Mouse (Mus musculus): ENCODE results near the gene Lsm8. TPM values are rescaled to one million over a fixed set of nuclear protein-coding genes. Genes with fewer than 3 reads are reported as not detected.

Lsm8 gene
- total RNA-seq (2014; rRNA removed) (11.5 and 14.6 TPM in 2 replicates), polyA plus RNA-seq (2012; rRNA removed) (5.3 and 6.1 TPM in 2 replicates)

- peak within 1 kb of the TSS; percentile 86 for H3K9ac ChIP-seq (ENCODE audit: low read depth, low read length)
- peak; percentile 82 for DNase-seq (ENCODE audit: extremely low read depth, low read depth, low spot score)
- under 1% methylated on average over 37 of the region's 37 CpGs for WGBS
Measured at GRCm38 (mm10) chr6:18848051-18848701, at the start of gene Lsm8. Gene Lsm8 (plus strand): TSS chr6:18848579.

GRCm38 (mm10) chr6:18800869-18801511, 47.4 kb upstream of the Lsm8 start:
- no peak for TF ChIP-seq POLR2A (IDR thresholded peaks at IDR 0.05; ENCODE audit: extremely low read depth, insufficient read depth, low read length)
- Histone ChIP-seq H3K4me3 (ENCODE audit: insufficient read depth, low read depth, low read length) (no peak overlapping the region), H3K4me1 (ENCODE audit: control insufficient read depth, insufficient read depth, low read length) (no peaks in the 10 kb centered on the region), H3K27ac (replicated peaks; ENCODE audit: insufficient read depth, low read depth, low read length) (no peak overlapping the region), H3K36me3 (ENCODE audit: control insufficient read depth, insufficient read depth, low read length) (no peaks in the 10 kb centered on the region), H3K27me3 (ENCODE audit: control insufficient read depth, insufficient read depth, low read length) (no peaks in the 10 kb centered on the region; the same call in 1 of the 2 replicates), H3K9ac (ENCODE audit: low read depth, low read length) (no peak overlapping the region), H3K79me2 (ENCODE audit: control insufficient read depth, insufficient read depth, low read length) (no peaks in the 10 kb centered on the region)
- DNase-seq (ENCODE audit: extremely low read depth, low read depth, low spot score): no peak
- 90% methylated on average over 2 of the region's 2 CpGs for WGBS

More at GRCm38 (mm10) chr6:18848051-18848701, at the start of gene Lsm8:
- no peaks in the 10 kb centered on the region for H3K27me3 ChIP-seq (ENCODE audit: control insufficient read depth, insufficient read depth, low read length)
- TF ChIP-seq POLR2A (IDR thresholded peaks at IDR 0.05; ENCODE audit: extremely low read depth, insufficient read depth, low read length) (0 out of 2 replicates have a peak, but pooled peaks have one; percentile 63), CTCF (IDR thresholded peaks at IDR 0.05; ENCODE audit: low read depth, low read length) (no peak)
- H3K79me2 ChIP-seq (ENCODE audit: control insufficient read depth, insufficient read depth, low read length): no peaks in the 10 kb centered on the region
- peak within 1 kb of the TSS; percentile 83 for H3K27ac ChIP-seq (replicated peaks; ENCODE audit: insufficient read depth, low read depth, low read length)
- H3K36me3 ChIP-seq (ENCODE audit: control insufficient read depth, insufficient read depth, low read length): peaks cover 5% of the 10 kb centered on the region
- peaks cover 7% of the 10 kb centered on the region; the same call in 1 of the 2 replicates for H3K4me1 ChIP-seq (ENCODE audit: control insufficient read depth, insufficient read depth, low read length)
- peak within 1 kb of the TSS; percentile 87 for H3K4me3 ChIP-seq (ENCODE audit: insufficient read depth, low read depth, low read length)

- Histone ChIP-seq H3K27ac (replicated peaks; ENCODE audit: insufficient read depth, low read depth, low read length) (no peak overlapping the region), H3K4me1 (ENCODE audit: control insufficient read depth, insufficient read depth, low read length) (no peaks in the 10 kb centered on the region), H3K4me3 (ENCODE audit: insufficient read depth, low read depth, low read length) (no peak overlapping the region), H3K36me3 (ENCODE audit: control insufficient read depth, insufficient read depth, low read length) (no peaks in the 10 kb centered on the region), H3K79me2 (ENCODE audit: control insufficient read depth, insufficient read depth, low read length) (no peaks in the 10 kb centered on the region), H3K27me3 (ENCODE audit: control insufficient read depth, insufficient read depth, low read length) (no peaks in the 10 kb centered on the region; the same call in 1 of the 2 replicates), H3K9ac (ENCODE audit: low read depth, low read length) (no peak overlapping the region)
- TF ChIP-seq POLR2A (IDR thresholded peaks at IDR 0.05; ENCODE audit: extremely low read depth, insufficient read depth, low read length): no peak
- no peak for TF ChIP-seq CTCF (IDR thresholded peaks at IDR 0.05; ENCODE audit: low read depth, low read length)
- WGBS: 84% methylated on average over 1 of the region's 1 CpGs
- DNase-seq (ENCODE audit: extremely low read depth, low read depth, low spot score): no peak
Measured at GRCm38 (mm10) chr6:18812623-18813022, 35.8 kb upstream of the Lsm8 start.

GRCm38 (mm10) chr6:18815606-18816005, 32.8 kb upstream of the Lsm8 start:
- no peak overlapping the region for H3K9ac ChIP-seq (ENCODE audit: low read depth, low read length)
- DNase-seq (ENCODE audit: extremely low read depth, low read depth, low spot score): no peak
- 89% methylated on average over 2 of the region's 2 CpGs for WGBS
- TF ChIP-seq POLR2A (IDR thresholded peaks at IDR 0.05; ENCODE audit: extremely low read depth, insufficient read depth, low read length) (no peak), CTCF (IDR thresholded peaks at IDR 0.05; ENCODE audit: low read depth, low read length) (no peak)
- no peak overlapping the region for H3K4me3 ChIP-seq (ENCODE audit: insufficient read depth, low read depth, low read length)
- H3K36me3 ChIP-seq (ENCODE audit: control insufficient read depth, insufficient read depth, low read length): no peaks in the 10 kb centered on the region
- H3K27ac ChIP-seq (replicated peaks; ENCODE audit: insufficient read depth, low read depth, low read length): no peak overlapping the region
- no peaks in the 10 kb centered on the region; the same call in 1 of the 2 replicates for H3K27me3 ChIP-seq (ENCODE audit: control insufficient read depth, insufficient read depth, low read length)
- H3K4me1 ChIP-seq (ENCODE audit: control insufficient read depth, insufficient read depth, low read length): no peaks in the 10 kb centered on the region
- H3K79me2 ChIP-seq (ENCODE audit: control insufficient read depth, insufficient read depth, low read length): no peaks in the 10 kb centered on the region

GRCm38 (mm10) chr6:18819343-18819742, 29.0 kb upstream of the Lsm8 start:
- Histone ChIP-seq H3K4me1 (ENCODE audit: control insufficient read depth, insufficient read depth, low read length) (no peaks in the 10 kb centered on the region), H3K4me3 (ENCODE audit: insufficient read depth, low read depth, low read length) (no peak overlapping the region), H3K36me3 (ENCODE audit: control insufficient read depth, insufficient read depth, low read length) (no peaks in the 10 kb centered on the region), H3K9ac (ENCODE audit: low read depth, low read length) (no peak overlapping the region), H3K27ac (replicated peaks; ENCODE audit: insufficient read depth, low read depth, low read length) (no peak overlapping the region), H3K27me3 (ENCODE audit: control insufficient read depth, insufficient read depth, low read length) (no peaks in the 10 kb centered on the region; the same call in 1 of the 2 replicates), H3K79me2 (ENCODE audit: control insufficient read depth, insufficient read depth, low read length) (no peaks in the 10 kb centered on the region)
- no peak for TF ChIP-seq POLR2A (IDR thresholded peaks at IDR 0.05; ENCODE audit: extremely low read depth, insufficient read depth, low read length)
- peak; percentile 39 for TF ChIP-seq CTCF (IDR thresholded peaks at IDR 0.05; ENCODE audit: low read depth, low read length)
- WGBS: 15% methylated on average over 4 of the region's 4 CpGs
- DNase-seq (ENCODE audit: extremely low read depth, low read depth, low spot score): peak; percentile 12

- Histone ChIP-seq H3K4me1 (ENCODE audit: control insufficient read depth, insufficient read depth, low read length) (no peaks in the 10 kb centered on the region), H3K9ac (ENCODE audit: low read depth, low read length) (no peak overlapping the region), H3K27me3 (ENCODE audit: control insufficient read depth, insufficient read depth, low read length) (no peaks in the 10 kb centered on the region; the same call in 1 of the 2 replicates), H3K4me3 (ENCODE audit: insufficient read depth, low read depth, low read length) (no peak overlapping the region), H3K36me3 (ENCODE audit: control insufficient read depth, insufficient read depth, low read length) (no peaks in the 10 kb centered on the region), H3K27ac (replicated peaks; ENCODE audit: insufficient read depth, low read depth, low read length) (no peak overlapping the region), H3K79me2 (ENCODE audit: control insufficient read depth, insufficient read depth, low read length) (no peaks in the 10 kb centered on the region)
- WGBS: 71% methylated on average over 4 of the region's 4 CpGs
- no peak for TF ChIP-seq POLR2A (IDR thresholded peaks at IDR 0.05; ENCODE audit: extremely low read depth, insufficient read depth, low read length)
- TF ChIP-seq CTCF (IDR thresholded peaks at IDR 0.05; ENCODE audit: low read depth, low read length): no peak
- no peak for DNase-seq (ENCODE audit: extremely low read depth, low read depth, low spot score)
Measured at GRCm38 (mm10) chr6:18820246-18820645, 28.1 kb upstream of the Lsm8 start.
